Mouse (Mus musculus) hindbrain, embryonic 11.5 days (tissue): Measurements from ENCODE around the gene Prr15l. TPM values are rescaled to one million over a fixed set of nuclear protein-coding genes. Genes with fewer than 3 reads are reported as not detected.
A peak's percentile ranks its signal among the peaks of the same experiment; 100 is the strongest.

Source experiments
- ATAC-seq: fragments of 200-750 bp; cut with Nextera tagmentation; 2 replicates; pipeline ENCODE4 v1.8.0; 2017; ENCODE audit warnings: mild to moderate bottlenecking, moderate TSS enrichment, moderate library complexity; ENCODE audit not compliant: low FRiP score
- DNase-seq: peaks from one replicate; pipeline ENCODE4 v3.0.0-alpha.2; 2015; ENCODE audit warnings: low spot score
- H3K27ac ChIP-seq: fragments of 300-500 bp; sonication (generic); 2 replicates; pipeline ENCODE4 v1.5.1; 2014; ENCODE audit warnings: mild to moderate bottlenecking, low read depth, low read length
- H3K27me3 ChIP-seq: fragments of 300-500 bp; sonication (generic); 2 replicates; pipeline ENCODE4 v1.6.1; 2014; ENCODE audit warnings: mild to moderate bottlenecking, low read length, moderate library complexity, mixed read lengths; ENCODE audit not compliant: control insufficient read depth, insufficient read depth
- H3K36me3 ChIP-seq: fragments of 300-500 bp; sonication (generic); 2 replicates; pipeline ENCODE4 v1.6.1; 2014; ENCODE audit warnings: mild to moderate bottlenecking, low read length, moderate library complexity, mixed read lengths; ENCODE audit not compliant: control insufficient read depth, insufficient read depth
- H3K4me1 ChIP-seq: fragments of 300-500 bp; sonication (generic); replicated peaks from 2 replicates; pipeline ENCODE4 v1.6.1; 2014; ENCODE audit warnings: low read length, mixed read lengths; ENCODE audit not compliant: control insufficient read depth, insufficient read depth
- H3K4me2 ChIP-seq: fragments of 300-500 bp; sonication (generic); replicated peaks from 2 replicates; pipeline ENCODE4 v1.6.1; 2014; ENCODE audit warnings: mild to moderate bottlenecking, low read depth, low read length
- H3K4me3 ChIP-seq: fragments of 300-500 bp; sonication (generic); 2 replicates; pipeline ENCODE4 v1.5.1; 2014; ENCODE audit warnings: low read depth, low read length
- H3K9ac ChIP-seq: fragments of 300-500 bp; sonication (generic); 2 replicates; pipeline ENCODE4 v1.6.1; 2014; ENCODE audit warnings: low read depth, low read length
- H3K9me3 ChIP-seq: fragments of 300-500 bp; sonication (generic); 2 replicates; pipeline ENCODE4 v1.6.1; 2016; ENCODE audit warnings: low read length; ENCODE audit not compliant: control insufficient read depth
- WGBS: fragments of 180-500 bp; shearing (Covaris S2); extraction: QIAGEN DNeasy Blood & Tissue Kit; methylation state at CpG from one replicate; pipeline ENCODE4 v1.1.7; 2014; 5-methylcytosine and 5-hydroxymethylcytosine counted together
- polyA plus RNA-seq: library from polyadenylated mRNA; unstranded; fragments of >200 nt; fragmentation: Nextera tagmentation; extraction: Ambion mirVana; gene quantifications from 2 replicates; pipeline ENCODE4 v1.2.1, GENCODE M21; 2014

The Prr15l gene
- polyA plus RNA-seq, 1 experiment from 2014 or later: 0.82 TPM

- no peak overlapping the region for H3K27ac ChIP-seq
- no peaks in the 10 kb centered on the region for H3K9me3 ChIP-seq
- H3K4me1 ChIP-seq: 0 out of 2 replicates have a peak, but pooled peaks cover 2% of the 10 kb centered on the region
- DNase-seq: no peak
- 88% methylated on average over 11 of the region's 11 CpGs for WGBS
- H3K4me2 ChIP-seq: no peak overlapping the region
- no peaks in the 10 kb centered on the region for H3K27me3 ChIP-seq
- ATAC-seq: no peak
- H3K36me3 ChIP-seq: no peaks in the 10 kb centered on the region
- no peak overlapping the region for H3K9ac ChIP-seq
- no peak overlapping the region for H3K4me3 ChIP-seq
Measured at GRCm38 (mm10) chr11:96967544-96968269, 39.8 kb downstream of the Prr15l start.

GRCm38 (mm10) chr11:96968476-96968875 lies 40.6 kb downstream of the Prr15l start:
- Histone ChIP-seq H3K4me1 (0 out of 2 replicates have a peak, but pooled peaks cover 2% of the 10 kb centered on the region), H3K9me3 (no peaks in the 10 kb centered on the region)
- 70% methylated on average over 6 of the region's 6 CpGs for WGBS

GRCm38 (mm10) chr11:96969280-96969722 lies 41.4 kb downstream of the Prr15l start:
- H3K27me3 ChIP-seq: no peaks in the 10 kb centered on the region
- ATAC-seq: no peak
- no peak overlapping the region for H3K27ac ChIP-seq
- 75% methylated on average over 5 of the region's 5 CpGs for WGBS
- H3K9ac ChIP-seq: no peak overlapping the region
- H3K36me3 ChIP-seq: no peaks in the 10 kb centered on the region
- no peak for DNase-seq
- 0 out of 2 replicates have a peak, but pooled peaks cover 2% of the 10 kb centered on the region for H3K4me1 ChIP-seq
- H3K9me3 ChIP-seq: no peaks in the 10 kb centered on the region
- no peak overlapping the region for H3K4me2 ChIP-seq
- H3K4me3 ChIP-seq: no peak overlapping the region

More at GRCm38 (mm10) chr11:96968476-96968875, 40.6 kb downstream of the Prr15l start:
- no peak overlapping the region for H3K4me3 ChIP-seq
- H3K9ac ChIP-seq: no peak overlapping the region
- H3K4me2 ChIP-seq: no peak overlapping the region
- H3K27ac ChIP-seq: peak overlapping the region; percentile 47; the same call in 1 of the 2 replicates
- no peaks in the 10 kb centered on the region for H3K27me3 ChIP-seq
- ATAC-seq (no peak), DNase-seq (no peak)
- no peaks in the 10 kb centered on the region for H3K36me3 ChIP-seq

GRCm38 (mm10) chr11:96969746-96970145 lies 41.8 kb downstream of the Prr15l start:
- Histone ChIP-seq H3K27me3 (no peaks in the 10 kb centered on the region), H3K4me2 (no peak overlapping the region), H3K4me1 (0 out of 2 replicates have a peak, but pooled peaks cover 2% of the 10 kb centered on the region), H3K36me3 (no peaks in the 10 kb centered on the region), H3K9ac (no peak overlapping the region), H3K9me3 (no peaks in the 10 kb centered on the region), H3K4me3 (no peak overlapping the region), H3K27ac (no peak overlapping the region)
- DNase-seq (no peak), ATAC-seq (no peak)
- whole genome bisulfite sequencing: 85% methylated on average over 1 of the region's 1 CpGs

GRCm38 (mm10) chr11:96970341-96970740 lies 42.4 kb downstream of the Prr15l start:
- Histone ChIP-seq H3K27me3 (no peaks in the 10 kb centered on the region), H3K36me3 (no peaks in the 10 kb centered on the region), H3K4me1 (0 out of 2 replicates have a peak, but pooled peaks cover 2% of the 10 kb centered on the region), H3K9me3 (no peaks in the 10 kb centered on the region), H3K4me3 (no peak overlapping the region), H3K27ac (no peak overlapping the region), H3K4me2 (no peak overlapping the region), H3K9ac (no peak overlapping the region)
- DNase-seq: no peak
- 84% methylated on average over 3 of the region's 3 CpGs for WGBS
- no peak for ATAC-seq

GRCm38 (mm10) chr11:96972906-96973305 lies 45.0 kb downstream of the Prr15l start:
- H3K4me1 ChIP-seq: peaks cover 7% of the 10 kb centered on the region; the same call in 1 of the 2 replicates
- H3K9me3 ChIP-seq: no peaks in the 10 kb centered on the region
- H3K27ac ChIP-seq: no peak overlapping the region
- H3K36me3 ChIP-seq: no peaks in the 10 kb centered on the region
- WGBS: 86% methylated on average over 5 of the region's 5 CpGs
- no peak overlapping the region for H3K4me3 ChIP-seq
- H3K27me3 ChIP-seq: no peaks in the 10 kb centered on the region
- H3K9ac ChIP-seq: no peak overlapping the region
- ATAC-seq: no peak
- H3K4me2 ChIP-seq: no peak overlapping the region
- DNase-seq: no peak

- Histone ChIP-seq H3K9ac (no peak overlapping the region), H3K4me2 (no peak overlapping the region), H3K27me3 (no peaks in the 10 kb centered on the region), H3K9me3 (no peaks in the 10 kb centered on the region), H3K4me1 (peaks cover 9% of the 10 kb centered on the region), H3K4me3 (no peak overlapping the region), H3K36me3 (no peaks in the 10 kb centered on the region), H3K27ac (no peak overlapping the region)
- DNase-seq: no peak
- ATAC-seq: no peak
- WGBS: 93% methylated on average over 5 of the region's 5 CpGs
Measured at GRCm38 (mm10) chr11:96973426-96973964, 45.6 kb downstream of the Prr15l start.

GRCm38 (mm10) chr11:96974813-96975212 lies 46.9 kb downstream of the Prr15l start:
- no peak overlapping the region for H3K27ac ChIP-seq
- DNase-seq (no peak), ATAC-seq (no peak)
- H3K4me1 ChIP-seq: peaks cover 8% of the 10 kb centered on the region
- no peak overlapping the region for H3K9ac ChIP-seq
- no peaks in the 10 kb centered on the region for H3K27me3 ChIP-seq
- no peak overlapping the region for H3K4me2 ChIP-seq
- H3K4me3 ChIP-seq: no peak overlapping the region
- no peaks in the 10 kb centered on the region for H3K36me3 ChIP-seq
- no peaks in the 10 kb centered on the region for H3K9me3 ChIP-seq
- WGBS: 85% methylated on average over 5 of the region's 5 CpGs
